Mouse (Mus musculus) heart, embryonic 16.5 days (tissue): ENCODE measurements around the gene Neurod2. TPM values are rescaled to one million over a fixed set of nuclear protein-coding genes. Genes with fewer than 3 reads are reported as not detected.
A peak's percentile ranks its signal among the peaks of the same experiment; 100 is the strongest.

Experiments
- ATAC-seq: fragments of 200-750 bp; cut with Nextera tagmentation; replicated peaks from 2 replicates; pipeline ENCODE4 v1.8.0; 2017; ENCODE audit warnings: moderate number of reproducible peaks; ENCODE audit not compliant: insufficient read depth, low FRiP score; ENCODE audit errors: extremely low read depth
- H3K27ac ChIP-seq: fragments of 300-500 bp; sonication (generic); 2 replicates; pipeline ENCODE4 v1.5.1; 2014; ENCODE audit warnings: mild to moderate bottlenecking, low read length, control low read depth, moderate library complexity
- H3K27me3 ChIP-seq: fragments of 300-500 bp; sonication (generic); 2 replicates; pipeline ENCODE4 v1.6.1; 2014; ENCODE audit warnings: low read length, mixed read lengths; ENCODE audit not compliant: control insufficient read depth, insufficient read depth
- H3K36me3 ChIP-seq: fragments of 300-500 bp; sonication (generic); 2 replicates; pipeline ENCODE4 v1.6.1; 2014; ENCODE audit not compliant: control insufficient read depth, insufficient read depth
- H3K4me1 ChIP-seq: fragments of 300-500 bp; sonication (generic); 2 replicates; pipeline ENCODE4 v1.6.1; 2014; ENCODE audit warnings: low read length, mixed read lengths; ENCODE audit not compliant: control insufficient read depth, insufficient read depth
- H3K4me2 ChIP-seq: fragments of 300-500 bp; sonication (generic); 2 replicates; pipeline ENCODE4 v1.6.1; 2014; ENCODE audit warnings: low read depth, mild to moderate bottlenecking, control low read depth, low read length
- H3K4me3 ChIP-seq: fragments of 300-500 bp; sonication (generic); 2 replicates; pipeline ENCODE4 v1.5.1; 2014; ENCODE audit warnings: mild to moderate bottlenecking, control low read depth, low read length
- H3K9ac ChIP-seq: fragments of 300-500 bp; sonication (generic); 2 replicates; pipeline ENCODE4 v1.6.1; 2014; ENCODE audit warnings: low read length, control low read depth
- H3K9me3 ChIP-seq: fragments of 300-500 bp; sonication (generic); replicated peaks from 2 replicates; pipeline ENCODE4 v1.6.1; 2016; ENCODE audit warnings: low read length; ENCODE audit not compliant: control insufficient read depth
- WGBS: fragments of 180-500 bp; shearing (Covaris S2); extraction: QIAGEN DNeasy Blood & Tissue Kit; methylation state at CpG from one replicate; pipeline ENCODE4 v1.1.7; 2014; 5-methylcytosine and 5-hydroxymethylcytosine counted together
- polyA plus RNA-seq: library from polyadenylated mRNA; unstranded; fragments of >200 nt; fragmentation: Nextera tagmentation; extraction: Ambion mirVana; gene quantifications from 2 replicates; pipeline ENCODE4 v1.2.1, GENCODE M21; 2015

Neurod2 gene
- polyA plus RNA-seq, 1 experiment from 2014 or later = not detected

GRCm38 (mm10) chr11:98347385-98348082 is 18.1 kb upstream of the Neurod2 start:
- Histone ChIP-seq H3K4me1 (peaks cover 21% of the 10 kb centered on the region), H3K9me3 (no peaks in the 10 kb centered on the region), H3K4me2 (peak overlapping the region; percentile 94), H3K27ac (no peak overlapping the region), H3K27me3 (peaks cover 36% of the 10 kb centered on the region), H3K36me3 (no peaks in the 10 kb centered on the region), H3K9ac (no peak overlapping the region), H3K4me3 (peak overlapping the region; percentile 69)
- WGBS = 12% methylated on average over 11 of the region's 12 CpGs
- no peak for ATAC-seq

- Histone ChIP-seq H3K27me3 (peaks cover 35% of the 10 kb centered on the region), H3K4me2 (no peak overlapping the region), H3K9ac (no peak overlapping the region), H3K9me3 (no peaks in the 10 kb centered on the region), H3K36me3 (no peaks in the 10 kb centered on the region), H3K4me3 (no peak overlapping the region), H3K4me1 (peaks cover 24% of the 10 kb centered on the region), H3K27ac (no peak overlapping the region)
- no peak for ATAC-seq
- 27% methylated on average over 9 of the region's 9 CpGs for WGBS
Measured at GRCm38 (mm10) chr11:98346168-98346567, 16.7 kb upstream of the Neurod2 start.

DNA sequence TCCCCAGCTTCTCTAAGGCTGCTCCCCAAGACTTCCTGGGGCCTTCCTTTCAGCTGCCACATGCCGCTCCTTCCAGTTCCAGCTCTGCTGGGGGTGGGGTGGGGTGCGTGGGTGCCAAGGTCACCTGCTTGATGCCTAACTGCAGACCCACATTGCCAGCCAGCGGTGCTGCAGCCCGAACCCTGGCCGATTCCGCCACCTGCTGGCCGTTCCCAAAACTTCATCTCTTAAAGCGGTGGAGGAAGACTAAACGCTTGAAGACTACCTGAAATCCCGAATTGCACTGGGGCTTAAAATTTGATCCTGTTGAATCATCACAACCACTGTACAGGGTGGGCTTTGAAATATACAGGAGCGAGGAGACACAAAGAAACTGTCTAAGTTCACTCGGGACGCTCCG is 15.8 kb upstream of the Neurod2 start:
- Histone ChIP-seq H3K4me3 (peak overlapping the region; percentile 40), H3K4me1 (peaks cover 21% of the 10 kb centered on the region), H3K36me3 (no peaks in the 10 kb centered on the region), H3K27me3 (peaks cover 33% of the 10 kb centered on the region), H3K9ac (no peak overlapping the region), H3K4me2 (peak overlapping the region; percentile 71), H3K27ac (no peak overlapping the region), H3K9me3 (no peaks in the 10 kb centered on the region)
- ATAC-seq = no peak
- 2% methylated on average over 14 of the region's 14 CpGs for WGBS

DNA sequence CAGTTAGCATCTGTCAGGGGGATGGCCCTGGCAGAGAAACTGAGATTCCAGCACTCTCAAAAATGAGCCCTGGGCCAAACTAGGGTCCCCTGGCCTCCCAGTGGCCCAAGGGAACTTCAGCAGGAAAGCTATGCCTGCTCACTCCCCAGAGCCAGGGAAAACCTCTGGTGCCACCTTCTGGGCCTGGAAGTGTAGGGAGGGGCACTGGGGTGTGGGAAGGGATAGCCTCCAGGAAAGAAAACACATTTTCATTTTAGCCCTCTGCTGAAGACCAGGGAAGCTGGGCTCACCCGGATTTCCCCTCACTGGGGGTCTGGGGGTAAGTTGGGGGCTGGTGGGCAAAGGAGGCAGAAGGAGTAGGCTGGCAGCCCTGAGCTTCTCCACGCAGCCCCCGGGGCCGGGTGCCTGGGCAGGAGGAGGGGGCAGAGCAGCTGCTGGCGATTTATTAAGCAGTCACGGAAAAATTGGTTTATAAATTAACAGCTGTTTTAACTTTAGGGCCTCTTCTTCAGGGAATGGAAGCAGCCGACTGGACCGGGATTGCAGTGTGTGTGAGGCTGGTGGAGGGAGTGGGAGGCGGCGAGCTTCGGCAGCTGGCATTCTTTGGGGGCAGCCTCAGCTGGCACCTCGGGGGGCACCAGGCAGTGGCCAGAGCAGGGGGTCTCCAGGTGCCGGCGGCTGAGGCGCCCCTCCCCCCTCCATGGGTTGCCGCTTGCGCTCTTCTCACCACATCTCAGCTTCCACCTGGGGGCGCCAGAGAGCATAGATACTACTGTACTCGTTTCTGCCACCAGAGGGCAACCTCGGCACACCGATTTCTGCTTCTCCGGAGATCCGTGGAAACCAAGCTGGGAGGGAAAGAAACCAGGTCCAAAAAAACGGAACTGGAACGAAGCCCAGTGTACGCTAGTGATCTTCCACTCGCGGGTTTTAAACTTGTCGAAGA is 12.8 kb upstream of the Neurod2 start:
- 2% methylated on average over 28 of the region's 29 CpGs for WGBS
- peak overlapping the region; percentile 18; the same call in 1 of the 2 replicates for H3K27ac ChIP-seq

DNA sequence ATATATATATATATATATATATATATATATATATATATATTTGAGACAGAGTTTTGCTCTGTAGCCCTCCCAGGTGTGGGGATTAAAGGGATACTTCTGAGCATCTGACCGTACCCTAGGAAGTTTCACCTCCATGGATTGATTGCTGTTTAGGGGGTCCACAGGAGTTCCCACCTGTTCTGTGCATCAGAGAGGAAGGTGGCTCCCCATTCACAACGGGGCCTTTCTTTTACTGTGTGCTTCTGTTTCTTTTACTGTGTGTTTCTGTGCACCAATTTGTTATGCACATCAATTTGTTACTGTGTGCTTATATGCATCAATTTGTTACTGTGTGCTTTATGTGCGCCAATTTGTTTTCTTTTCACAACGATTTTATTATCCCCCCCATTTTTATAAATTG is 11.7 kb upstream of the Neurod2 start:
- WGBS = 64% methylated on average over 4 of the region's 4 CpGs
- ATAC-seq = no peak
- Histone ChIP-seq H3K4me3 (no peak overlapping the region), H3K27ac (no peak overlapping the region), H3K4me2 (no peak overlapping the region), H3K4me1 (peaks cover 20% of the 10 kb centered on the region), H3K9ac (no peak overlapping the region), H3K36me3 (no peaks in the 10 kb centered on the region), H3K9me3 (no peaks in the 10 kb centered on the region), H3K27me3 (peaks cover 48% of the 10 kb centered on the region)

More for the DNA sequence above, 12.8 kb upstream of the Neurod2 start:
- peak overlapping the region; percentile 88 for H3K4me2 ChIP-seq
- peak overlapping the region; percentile 58 for H3K4me3 ChIP-seq
- H3K27me3 ChIP-seq = peaks cover 41% of the 10 kb centered on the region
- peak; percentile 61 for ATAC-seq
- no peaks in the 10 kb centered on the region for H3K9me3 ChIP-seq
- peaks cover 20% of the 10 kb centered on the region for H3K4me1 ChIP-seq
- H3K9ac ChIP-seq = peak overlapping the region; percentile 71
- H3K36me3 ChIP-seq = no peaks in the 10 kb centered on the region

DNA sequence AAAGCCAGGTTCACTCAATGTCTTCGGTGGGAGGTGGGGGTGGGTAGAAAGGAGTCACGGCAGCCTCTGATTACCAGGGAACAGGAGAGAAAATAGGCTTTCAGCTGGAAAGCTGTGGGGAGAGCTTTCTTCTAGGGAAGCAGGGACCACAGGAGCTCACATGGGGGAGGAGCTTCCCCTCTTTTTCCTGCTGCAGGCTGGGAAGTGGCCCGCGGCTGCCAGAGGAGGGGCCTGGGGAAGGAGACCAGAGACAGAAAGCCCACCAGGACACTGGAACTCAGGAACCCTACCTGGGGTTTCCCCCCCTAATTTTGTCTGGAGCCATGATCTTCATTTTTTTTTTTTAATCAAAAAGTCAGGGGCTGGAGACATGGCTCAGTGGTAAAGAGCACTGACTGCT is 11.1 kb upstream of the Neurod2 start:
- Histone ChIP-seq H3K27ac (no peak overlapping the region), H3K27me3 (peaks cover 54% of the 10 kb centered on the region), H3K36me3 (no peaks in the 10 kb centered on the region), H3K9me3 (no peaks in the 10 kb centered on the region), H3K4me2 (no peak overlapping the region), H3K4me1 (peaks cover 20% of the 10 kb centered on the region), H3K9ac (no peak overlapping the region), H3K4me3 (no peak overlapping the region)
- ATAC-seq = no peak
- 18% methylated on average over 2 of the region's 4 CpGs for WGBS

GRCm38 (mm10) chr11:98339679-98340287 is 10.3 kb upstream of the Neurod2 start:
- H3K27me3 ChIP-seq = peaks cover 62% of the 10 kb centered on the region
- H3K4me3 ChIP-seq = peak overlapping the region; percentile 67
- no peak overlapping the region for H3K27ac ChIP-seq
- H3K36me3 ChIP-seq = no peaks in the 10 kb centered on the region
- no peak for ATAC-seq
- 22% methylated on average over 11 of the region's 11 CpGs for WGBS
- H3K9ac ChIP-seq = peak overlapping the region; percentile 72
- H3K9me3 ChIP-seq = no peaks in the 10 kb centered on the region
- H3K4me1 ChIP-seq = peaks cover 18% of the 10 kb centered on the region
- peak overlapping the region; percentile 100 for H3K4me2 ChIP-seq

GRCm38 (mm10) chr11:98339071-98339501 is 9.6 kb upstream of the Neurod2 start:
- Histone ChIP-seq H3K4me3 (peak overlapping the region; percentile 67), H3K27me3 (peaks cover 69% of the 10 kb centered on the region), H3K9ac (peak overlapping the region; percentile 80), H3K4me2 (peak overlapping the region; percentile 100), H3K27ac (no peak overlapping the region), H3K9me3 (no peaks in the 10 kb centered on the region), H3K36me3 (no peaks in the 10 kb centered on the region), H3K4me1 (peaks cover 20% of the 10 kb centered on the region)
- WGBS = under 1% methylated on average over 19 of the region's 19 CpGs
- ATAC-seq = no peak
